Mouse (Mus musculus): ENCODE measurements around the gene Ube2l3. TPM values are rescaled to one million over a fixed set of nuclear protein-coding genes. Genes with fewer than 3 reads are reported as not detected.

Gene Ube2l3
- polyA plus RNA-seq, 1 experiment from 2014 or later = 278 TPM

- no peaks in the 10 kb centered on the region for H3K36me3 ChIP-seq (ENCODE audit: control insufficient read depth, insufficient read depth, low read length)
- no peak for ATAC-seq (ENCODE audit: low FRiP score, low TSS enrichment)
- no peak overlapping the region for H3K4me2 ChIP-seq (replicated peaks; ENCODE audit: low read depth)
- no peaks in the 10 kb centered on the region for H3K9me3 ChIP-seq (ENCODE audit: control insufficient read depth, low read length)
- peak; percentile 69 for DNase-seq (ENCODE audit: low spot score)
- no peak overlapping the region for H3K9ac ChIP-seq (ENCODE audit: low read length)
- peak; percentile 86 for TF ChIP-seq CTCF (IDR thresholded peaks at IDR 0.05; ENCODE audit: low read depth)
- no peak for TF ChIP-seq EP300 (optimal IDR thresholded peaks at IDR 0.05)
- H3K27me3 ChIP-seq (ENCODE audit: control insufficient read depth, insufficient read depth, low read length) = no peaks in the 10 kb centered on the region
- WGBS = 100% methylated on average over 1 of the region's 1 CpGs
- no peak overlapping the region for H3K27ac ChIP-seq (replicated peaks)
- 0 out of 2 replicates have a peak, but pooled peaks cover 5% of the 10 kb centered on the region for H3K4me1 ChIP-seq (replicated peaks; ENCODE audit: control insufficient read depth, insufficient read depth)
- no peak overlapping the region for H3K4me3 ChIP-seq (ENCODE audit: low read depth, low read length)
Measured at GRCm38 (mm10) chr16:17127292-17127691, 75.2 kb downstream of the Ube2l3 start.

GRCm38 (mm10) chr16:17124871-17125520 lies 77.5 kb downstream of the Ube2l3 start, which contains the start of gene 2610318N02Rik:
2610318N02Rik (minus strand) TSS chr16:17125167.
- Histone ChIP-seq H3K4me3 (ENCODE audit: low read depth, low read length) (peak within 1 kb of the TSS; percentile 32), H3K27me3 (ENCODE audit: control insufficient read depth, insufficient read depth, low read length) (no peaks in the 10 kb centered on the region), H3K4me1 (replicated peaks; ENCODE audit: control insufficient read depth, insufficient read depth) (0 out of 2 replicates have a peak, but pooled peaks cover 3% of the 10 kb centered on the region), H3K36me3 (ENCODE audit: control insufficient read depth, insufficient read depth, low read length) (no peaks in the 10 kb centered on the region), H3K27ac (replicated peaks) (no peak within 1 kb of the TSS; the same call in 1 of the 2 replicates), H3K4me2 (replicated peaks; ENCODE audit: low read depth) (peak within 1 kb of the TSS; percentile 67), H3K9me3 (ENCODE audit: control insufficient read depth, low read length) (no peaks in the 10 kb centered on the region), H3K9ac (ENCODE audit: low read length) (peak within 1 kb of the TSS; percentile 45)
- ATAC-seq (ENCODE audit: low FRiP score, low TSS enrichment) = peak; percentile 88
- DNase-seq (ENCODE audit: low spot score) = peak; percentile 85
- TF ChIP-seq CTCF (IDR thresholded peaks at IDR 0.05; ENCODE audit: low read depth) (peak; percentile 15; the same call in 1 of the 2 replicates), EP300 (optimal IDR thresholded peaks at IDR 0.05) (no peak)
- WGBS = 3% methylated on average over 25 of the region's 25 CpGs

GRCm38 (mm10) chr16:17124119-17124870 lies 78.2 kb downstream of the Ube2l3 start:
- DNase-seq (ENCODE audit: low spot score) (peak; percentile 27), ATAC-seq (ENCODE audit: low FRiP score, low TSS enrichment) (peak; percentile 3; the same call in 1 of the 2 replicates)
- no peaks in the 10 kb centered on the region for H3K36me3 ChIP-seq (ENCODE audit: control insufficient read depth, insufficient read depth, low read length)
- H3K4me1 ChIP-seq (replicated peaks; ENCODE audit: control insufficient read depth, insufficient read depth) = 0 out of 2 replicates have a peak, but pooled peaks cover 3% of the 10 kb centered on the region
- H3K27me3 ChIP-seq (ENCODE audit: control insufficient read depth, insufficient read depth, low read length) = no peaks in the 10 kb centered on the region
- no peak for TF ChIP-seq CTCF (IDR thresholded peaks at IDR 0.05; ENCODE audit: low read depth)
- TF ChIP-seq EP300 (optimal IDR thresholded peaks at IDR 0.05) = no peak
- H3K4me3 ChIP-seq (ENCODE audit: low read depth, low read length) = peak overlapping the region; percentile 32
- peak overlapping the region; percentile 45 for H3K9ac ChIP-seq (ENCODE audit: low read length)
- no peaks in the 10 kb centered on the region for H3K9me3 ChIP-seq (ENCODE audit: control insufficient read depth, low read length)
- peak overlapping the region; percentile 67 for H3K4me2 ChIP-seq (replicated peaks; ENCODE audit: low read depth)
- H3K27ac ChIP-seq (replicated peaks) = no peak overlapping the region; the same call in 1 of the 2 replicates
- 7% methylated on average over 22 of the region's 22 CpGs for WGBS

DNA sequence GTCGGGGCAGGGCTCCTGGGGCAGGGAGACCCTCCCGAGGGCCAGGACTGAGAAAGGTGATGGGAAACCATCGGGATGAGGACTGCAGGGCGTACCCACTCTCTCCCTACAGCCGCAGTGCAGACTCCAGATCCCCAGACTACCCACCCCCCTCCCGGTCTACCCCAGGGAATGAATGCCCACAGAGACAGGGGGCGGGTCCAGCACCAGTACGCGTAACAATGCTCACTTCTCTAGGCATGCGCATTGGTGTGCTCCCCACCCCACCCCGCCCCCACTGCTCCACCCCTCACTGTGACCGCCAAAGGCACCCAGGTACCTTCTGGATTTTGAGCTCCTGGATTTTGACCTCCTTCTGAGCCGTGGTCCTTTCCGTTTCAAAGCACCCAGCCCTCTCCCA lies 80.9 kb downstream of the Ube2l3 start:
- H3K27me3 ChIP-seq (ENCODE audit: control insufficient read depth, insufficient read depth, low read length) = no peaks in the 10 kb centered on the region
- WGBS = 69% methylated on average over 13 of the region's 14 CpGs
- no peaks in the 10 kb centered on the region for H3K36me3 ChIP-seq (ENCODE audit: control insufficient read depth, insufficient read depth, low read length)
- H3K4me2 ChIP-seq (replicated peaks; ENCODE audit: low read depth) = no peak overlapping the region
- H3K27ac ChIP-seq (replicated peaks) = no peak overlapping the region
- no peak overlapping the region for H3K9ac ChIP-seq (ENCODE audit: low read length)
- DNase-seq (ENCODE audit: low spot score) (no peak), ATAC-seq (ENCODE audit: low FRiP score, low TSS enrichment) (no peak)
- no peaks in the 10 kb centered on the region for H3K9me3 ChIP-seq (ENCODE audit: control insufficient read depth, low read length)
- no peak overlapping the region for H3K4me3 ChIP-seq (ENCODE audit: low read depth, low read length)
- TF ChIP-seq EP300 (optimal IDR thresholded peaks at IDR 0.05) (no peak), CTCF (IDR thresholded peaks at IDR 0.05; ENCODE audit: low read depth) (no peak)
- H3K4me1 ChIP-seq (replicated peaks; ENCODE audit: control insufficient read depth, insufficient read depth) = 0 out of 2 replicates have a peak, but pooled peaks cover 3% of the 10 kb centered on the region

DNA sequence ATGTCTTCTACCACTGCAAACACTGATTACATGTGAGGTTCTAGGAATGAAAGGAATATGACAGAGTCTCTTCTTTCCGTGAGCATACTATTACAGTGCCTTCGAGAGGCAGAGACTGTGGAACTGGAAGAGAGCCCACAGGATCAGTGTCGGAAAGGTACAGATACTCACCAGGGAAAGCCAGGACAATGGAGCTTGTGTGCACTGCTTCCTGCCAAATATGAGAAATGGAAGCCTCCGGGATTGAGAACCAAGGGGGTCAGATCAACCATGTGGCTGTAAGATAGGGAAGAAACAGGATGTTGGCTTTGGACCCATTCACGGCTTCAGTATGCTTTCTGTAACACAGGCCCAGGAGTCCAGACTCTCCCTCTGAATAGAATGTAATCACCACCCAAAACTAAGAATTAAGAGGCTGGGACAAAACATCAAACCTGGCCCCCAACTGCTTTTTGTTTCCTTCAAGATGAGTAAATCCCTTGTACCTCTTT lies 85.1 kb downstream of the Ube2l3 start:
- WGBS = 89% methylated on average over 5 of the region's 5 CpGs
- H3K4me1 ChIP-seq (replicated peaks; ENCODE audit: control insufficient read depth, insufficient read depth) = no peaks in the 10 kb centered on the region
- H3K27ac ChIP-seq (replicated peaks) = no peak overlapping the region

More for the DNA sequence above, 85.1 kb downstream of the Ube2l3 start:
- TF ChIP-seq CTCF (IDR thresholded peaks at IDR 0.05; ENCODE audit: low read depth) (no peak), EP300 (optimal IDR thresholded peaks at IDR 0.05) (no peak)
- Histone ChIP-seq H3K9ac (ENCODE audit: low read length) (no peak overlapping the region), H3K9me3 (ENCODE audit: control insufficient read depth, low read length) (no peaks in the 10 kb centered on the region), H3K27me3 (ENCODE audit: control insufficient read depth, insufficient read depth, low read length) (no peaks in the 10 kb centered on the region), H3K4me3 (ENCODE audit: low read depth, low read length) (no peak overlapping the region), H3K4me2 (replicated peaks; ENCODE audit: low read depth) (no peak overlapping the region), H3K36me3 (ENCODE audit: control insufficient read depth, insufficient read depth, low read length) (no peaks in the 10 kb centered on the region)
- DNase-seq (ENCODE audit: low spot score) (no peak), ATAC-seq (ENCODE audit: low FRiP score, low TSS enrichment) (no peak)

Data from stomach, postnatal 0 days (tissue).